Mouse (Mus musculus) cerebellum, adult 9-10 months (tissue): ENCODE results near the gene St8sia4.

Experiments
- DNase-seq: peaks from one replicate; pipeline ENCODE4 v3.0.0; 2022

Gene St8sia4

DNA sequence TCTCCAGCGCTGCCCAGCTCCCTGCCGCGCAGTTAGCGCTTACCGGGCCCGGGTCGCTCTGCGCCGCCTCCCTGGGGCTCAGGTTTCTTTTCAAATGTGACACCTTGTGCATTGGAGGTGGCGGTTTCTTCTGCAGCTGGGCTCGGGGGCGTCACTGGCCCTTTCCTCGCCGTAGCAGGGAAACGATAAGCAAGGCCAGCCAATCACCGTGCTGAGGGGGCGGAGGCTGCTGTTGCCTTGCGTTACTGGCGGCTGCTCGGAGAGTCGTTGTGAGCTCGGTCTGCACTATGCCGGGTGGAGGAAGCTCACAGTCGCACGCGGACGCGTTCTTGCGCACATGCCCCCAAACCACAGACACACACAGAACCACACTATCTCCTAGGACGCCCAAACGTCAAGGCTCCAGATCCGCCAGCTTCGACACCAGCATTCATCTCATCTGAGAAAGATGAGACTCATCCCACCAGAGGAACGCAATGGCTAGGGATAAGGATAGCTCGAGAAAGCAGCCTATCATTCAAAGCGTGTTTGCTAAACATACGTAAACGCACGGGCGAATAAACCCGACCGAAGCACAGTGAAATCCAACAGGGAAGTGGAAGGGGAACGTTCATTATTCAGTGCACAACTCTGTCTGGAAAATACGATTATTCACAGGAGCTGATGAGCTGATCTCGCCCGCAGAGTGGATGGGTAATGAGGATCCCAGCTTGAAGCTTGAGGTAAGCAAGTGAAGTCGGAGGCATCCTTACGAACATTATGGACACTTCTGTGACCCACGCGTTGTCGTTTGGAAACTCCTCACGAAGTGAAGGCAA is at the start of gene St8sia4:
TSS of gene St8sia4 (minus strand) at position 137 of the 818 bp plus-strand sequence.
- peak; percentile 5 for DNase-seq

DNA sequence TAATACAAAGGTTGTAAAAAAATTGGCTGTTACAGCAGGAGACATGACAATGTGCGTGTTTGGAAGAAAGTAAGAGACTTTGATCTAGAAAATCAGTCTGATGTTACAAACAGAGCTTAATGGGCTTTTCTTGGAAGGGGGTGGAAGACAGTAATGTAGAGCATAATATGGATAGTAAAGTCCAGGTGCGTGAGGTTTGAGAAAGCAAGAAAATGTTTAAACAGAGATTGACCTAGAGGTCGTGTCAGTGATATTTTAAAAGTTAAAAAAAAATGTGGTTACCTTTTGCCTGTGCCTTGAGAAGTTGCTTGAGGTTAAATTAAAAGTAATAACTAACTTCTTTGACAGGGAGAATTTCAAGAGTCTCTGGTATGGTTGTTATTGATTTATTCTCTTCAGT is 41.8 kb upstream of the St8sia4 start:
- no peak for DNase-seq

DNA sequence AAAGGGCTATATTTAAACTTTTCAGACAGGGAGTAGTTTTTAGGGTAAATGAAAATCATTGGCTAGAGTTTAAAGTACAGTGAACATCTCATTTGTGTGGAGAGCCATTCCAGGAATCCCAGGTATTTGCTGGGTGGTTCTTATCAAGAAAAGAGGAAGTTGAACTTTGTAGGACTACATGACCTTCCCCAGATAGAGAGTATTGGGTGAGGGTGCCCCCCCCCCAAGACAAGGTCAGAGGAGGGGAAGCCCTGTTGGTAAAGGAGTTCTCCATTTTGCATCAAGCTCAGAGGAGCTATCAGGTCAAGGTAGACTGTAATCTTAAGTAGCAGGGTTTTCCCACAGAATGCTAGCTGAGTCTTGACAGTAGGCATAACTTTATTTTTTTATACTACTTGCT is 32.5 kb upstream of the St8sia4 start:
- DNase-seq, result no peak

DNA sequence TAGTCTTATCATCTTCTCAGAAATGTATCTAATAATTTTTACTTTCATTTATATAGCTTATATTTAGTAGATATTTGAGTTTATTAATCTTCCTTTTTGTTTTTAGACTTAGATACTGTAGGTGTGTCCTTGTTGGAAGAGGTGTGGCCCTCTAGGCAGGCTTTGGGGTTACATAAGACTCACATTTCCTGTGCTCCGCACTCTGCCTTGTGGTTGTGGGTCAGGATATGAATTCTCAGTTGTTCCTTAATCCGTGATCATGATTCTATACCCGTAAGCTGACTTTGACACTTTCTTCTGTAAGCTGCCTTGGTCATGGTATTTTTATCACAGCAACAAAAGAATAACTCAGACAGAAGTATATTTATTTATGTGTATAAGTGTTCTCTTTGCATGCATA is 6.7 kb upstream of the St8sia4 start:
- DNase-seq, result no peak

DNA sequence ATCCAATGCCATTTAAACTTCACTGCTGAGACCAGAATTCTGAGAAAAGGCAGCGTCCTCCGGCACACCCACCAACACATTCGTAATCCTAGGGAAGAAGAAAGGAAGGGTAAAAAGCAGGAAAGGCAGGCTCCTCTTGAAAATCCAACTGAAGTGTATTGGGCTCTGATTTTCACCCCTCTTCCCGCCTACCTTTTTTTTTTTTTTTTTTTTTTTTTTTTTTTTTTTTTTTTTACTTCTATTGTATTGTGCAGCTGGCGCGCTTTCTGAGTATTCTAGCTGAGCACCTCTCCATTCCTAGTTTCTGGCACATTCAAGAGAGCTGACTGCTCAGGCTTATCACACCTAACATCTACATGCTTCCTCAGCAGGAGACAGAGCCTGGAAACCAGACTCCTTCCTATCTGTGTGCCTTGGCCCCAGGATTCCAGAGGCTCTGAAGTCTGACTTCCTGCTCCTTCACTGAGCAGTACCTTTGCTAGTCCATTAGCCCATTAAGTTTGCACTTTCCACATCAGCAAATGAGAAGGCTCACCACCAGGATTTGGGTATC is 958 bp upstream of the St8sia4 start:
- DNase-seq, result no peak

DNA sequence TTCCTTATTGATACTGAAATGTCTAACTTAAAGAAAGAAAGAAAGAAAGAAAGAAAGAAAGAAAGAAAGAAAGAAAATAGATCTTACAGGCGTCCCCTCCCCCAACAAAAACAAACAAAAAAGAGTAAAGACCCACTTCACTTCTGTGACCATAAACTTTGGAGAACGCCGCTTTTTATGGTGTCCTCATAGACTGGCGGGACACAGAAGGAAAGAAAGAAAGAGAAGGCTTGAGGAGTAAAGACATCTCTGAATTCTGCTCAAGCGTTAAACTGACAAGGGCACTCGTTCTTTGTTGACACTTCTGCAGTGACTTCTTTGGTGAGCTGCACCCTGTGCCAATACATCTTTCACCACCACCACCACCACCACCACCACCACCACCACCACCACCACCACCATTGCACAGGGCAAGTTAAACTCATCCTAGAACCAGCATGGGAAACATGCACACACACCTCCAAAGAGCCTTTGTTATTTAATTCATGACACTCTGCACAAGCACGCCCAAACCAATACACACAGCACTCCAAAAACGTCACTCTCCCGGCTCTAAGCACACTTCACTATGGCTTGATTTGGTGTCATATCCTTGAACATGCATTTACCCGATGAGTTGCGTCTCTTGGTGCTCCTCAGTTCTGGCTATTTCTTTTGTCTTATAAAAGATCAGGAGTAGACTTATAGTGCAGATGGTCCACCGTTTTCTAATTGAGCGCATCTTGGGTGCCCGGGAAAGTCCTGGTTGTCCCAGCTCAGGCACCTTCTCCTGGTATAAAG is 640 bp downstream of the St8sia4 start:
- DNase-seq, result no peak

DNA sequence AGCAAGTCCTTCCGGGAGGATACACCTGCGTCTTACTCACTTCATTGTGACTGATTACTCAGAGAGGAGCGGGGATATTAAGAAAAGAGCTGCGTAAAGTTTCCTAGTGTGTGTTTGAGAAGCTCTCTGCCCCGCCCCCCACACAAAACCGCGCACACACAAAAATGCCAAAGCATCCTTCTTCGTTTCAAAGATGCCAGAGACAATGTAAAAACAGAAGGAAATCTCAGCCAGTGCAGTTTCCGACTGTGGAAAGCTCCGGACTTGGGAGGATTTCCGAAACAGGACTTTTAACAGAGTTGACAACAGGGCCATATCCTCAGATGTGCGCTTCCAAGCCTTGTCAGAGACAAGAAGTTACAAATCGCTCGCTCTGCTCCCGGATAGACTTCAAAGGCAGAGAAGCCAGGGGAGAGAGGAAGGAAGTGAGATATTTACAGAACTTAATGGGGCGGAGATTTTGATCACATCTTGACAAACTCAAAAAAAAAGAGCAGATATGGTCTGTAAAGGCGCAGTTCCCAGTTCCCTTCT is 1.4 kb downstream of the St8sia4 start:
- DNase-seq, result no peak

DNA sequence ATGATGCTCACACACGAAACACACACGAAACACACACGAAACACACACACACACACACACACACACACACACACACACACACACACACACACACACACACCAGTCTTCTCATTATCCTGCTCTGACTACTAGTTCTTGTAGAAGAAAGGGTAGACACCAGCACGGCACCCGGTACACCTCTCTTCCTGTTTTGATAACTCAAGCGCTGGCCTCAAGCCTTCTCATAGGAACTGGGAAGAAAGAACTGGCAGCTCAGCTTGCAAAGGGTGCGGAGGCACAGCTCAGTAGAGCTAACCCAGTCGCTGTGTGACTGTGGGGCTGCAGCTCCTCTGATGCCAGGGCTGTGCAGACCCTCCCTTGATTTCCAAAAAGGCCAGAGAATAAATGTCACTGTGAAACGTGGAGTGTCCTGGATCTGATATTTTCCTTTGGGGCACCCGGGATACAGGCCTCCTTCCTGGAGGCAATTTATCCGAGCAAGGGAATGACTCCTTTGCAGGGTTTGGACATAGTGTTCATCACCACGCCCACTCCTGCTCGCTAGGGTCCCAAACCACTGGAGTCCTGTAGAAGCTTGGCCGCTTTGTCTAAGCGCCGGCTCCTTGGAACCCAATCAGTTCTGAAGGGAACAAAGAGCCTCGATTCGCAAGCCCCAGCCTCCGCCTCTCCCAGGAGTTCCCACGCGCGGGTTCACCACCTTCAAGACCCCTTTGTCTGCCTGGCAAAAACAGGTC is 2.2 kb downstream of the St8sia4 start:
- no peak for DNase-seq

DNA sequence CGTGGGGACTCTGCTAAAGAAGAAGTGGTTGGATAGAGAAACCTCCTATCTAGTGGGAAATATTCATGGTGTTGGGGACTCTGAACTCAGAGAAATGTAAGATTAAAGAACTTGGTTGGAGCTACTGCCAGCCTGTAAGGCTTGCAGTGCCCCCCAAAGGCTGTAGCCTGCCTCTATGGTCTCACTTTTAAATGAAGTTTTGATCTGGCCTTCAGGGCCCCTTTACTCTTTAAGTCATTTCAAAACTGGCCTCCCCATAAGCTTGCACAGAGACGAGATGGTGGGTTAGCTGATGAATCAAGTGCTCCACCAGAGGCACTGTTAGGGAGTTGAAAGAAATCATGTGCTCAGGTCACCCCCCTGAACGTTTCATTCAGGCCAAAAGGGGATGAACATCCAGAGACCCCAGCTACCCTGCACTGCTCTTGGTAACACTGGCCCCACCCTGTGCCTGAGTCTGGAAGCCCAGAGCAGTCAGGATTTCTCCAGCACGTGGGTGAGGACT is 3.0 kb downstream of the St8sia4 start:
- DNase-seq, result no peak

DNA sequence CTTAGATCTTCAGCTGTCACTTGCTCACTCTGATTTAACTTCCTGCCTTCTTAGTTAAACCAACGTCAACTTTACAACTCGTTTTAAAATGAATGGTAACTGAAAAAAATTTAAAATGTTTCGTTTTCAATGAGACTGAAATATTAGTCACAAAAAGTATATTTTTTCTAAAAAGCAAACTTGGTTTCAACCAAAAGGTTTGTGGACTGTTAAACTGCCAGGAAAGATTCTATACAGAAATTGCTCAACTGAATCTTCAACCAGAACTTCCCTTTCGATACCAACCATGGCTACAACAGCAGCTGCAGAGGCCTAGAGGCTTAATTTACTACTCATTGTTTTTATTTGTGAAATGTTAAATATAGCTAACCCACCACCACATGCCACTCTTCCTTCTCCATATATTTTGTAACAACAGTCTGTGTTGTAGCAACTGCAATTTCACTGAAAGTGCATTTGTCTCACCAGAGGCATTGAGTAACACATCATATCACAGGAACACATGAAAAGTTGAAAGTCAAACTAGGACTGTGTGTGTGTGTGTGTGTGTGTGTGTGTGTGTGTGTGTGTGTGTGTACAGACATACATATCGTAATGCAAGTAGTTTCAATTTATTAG is 10.2 kb downstream of the St8sia4 start:
- no peak for DNase-seq

DNA sequence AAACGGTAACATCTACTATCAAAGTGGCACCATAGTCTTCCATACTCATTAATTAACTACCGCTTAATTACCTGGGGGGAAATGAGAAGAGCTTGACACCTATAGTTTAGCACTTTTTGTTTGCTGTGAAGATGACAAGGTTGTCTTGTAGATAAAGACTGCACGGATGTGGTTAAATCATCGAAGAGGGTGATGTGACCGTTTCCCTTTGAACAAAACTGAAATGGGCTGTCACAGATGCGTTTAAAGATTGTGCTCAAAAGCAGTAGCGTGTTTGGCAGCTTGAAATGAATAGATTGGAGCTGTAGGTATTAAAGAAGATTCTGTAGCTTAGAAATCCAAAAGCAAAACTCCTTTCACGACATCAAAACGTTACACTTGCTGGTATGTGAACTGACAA is 11.8 kb downstream of the St8sia4 start:
- no peak for DNase-seq

DNA sequence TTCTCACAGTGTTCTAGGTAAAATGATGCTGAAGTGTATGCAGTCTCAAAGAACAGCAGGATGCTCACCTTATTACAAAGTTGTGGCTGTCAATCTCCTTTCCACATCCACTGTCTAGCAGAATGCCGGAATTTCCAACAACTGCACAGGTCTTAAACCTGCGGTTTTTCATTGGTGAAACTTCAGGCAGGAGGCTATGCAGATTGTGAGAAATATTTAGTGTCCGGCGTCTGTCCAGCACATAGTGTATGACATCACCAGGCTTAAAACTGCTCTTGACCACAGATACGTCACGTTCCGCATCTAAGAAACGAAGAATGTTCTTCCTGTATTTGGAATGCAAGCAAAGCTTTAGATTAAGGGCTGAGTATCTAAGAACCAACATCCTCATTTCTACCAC is 13.9 kb downstream of the St8sia4 start:
- no peak for DNase-seq

DNA sequence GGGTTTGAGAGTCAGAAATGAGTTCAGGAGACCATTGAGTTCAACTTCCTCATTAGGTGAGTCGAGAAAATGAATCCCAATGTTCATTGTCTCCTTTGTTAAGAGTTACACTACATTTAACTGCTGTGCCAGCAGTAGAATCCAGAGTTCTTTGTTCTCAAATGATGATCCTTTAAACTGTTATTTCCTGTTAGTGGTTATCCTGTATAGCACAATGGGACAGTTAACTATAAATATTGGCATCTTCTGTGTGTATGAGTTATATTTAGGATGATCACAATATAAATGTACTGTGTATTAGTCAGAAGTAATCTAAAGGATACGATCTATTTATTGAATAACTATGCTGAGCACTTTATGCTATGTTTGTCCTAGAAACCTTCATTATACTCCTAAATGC is 23.1 kb downstream of the St8sia4 start:
- no peak for DNase-seq

DNA sequence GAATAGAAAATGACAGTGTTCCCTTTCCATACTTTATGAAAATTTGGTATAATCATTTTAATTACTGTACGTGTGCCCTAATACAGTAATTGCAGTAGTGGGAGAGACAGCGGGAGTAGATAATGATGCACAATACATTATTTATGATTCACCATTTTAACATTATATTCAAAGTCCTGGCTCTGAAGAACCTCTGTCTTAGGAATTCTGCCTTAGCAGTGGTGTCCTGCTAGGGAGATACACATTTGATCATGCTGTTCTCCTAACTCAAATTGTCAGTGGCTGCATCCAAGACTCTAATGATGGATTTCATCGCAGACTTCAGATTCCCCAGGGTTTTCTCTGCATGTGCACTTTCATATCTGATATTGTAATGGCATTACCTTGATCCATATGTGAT is 28.4 kb downstream of the St8sia4 start:
- no peak for DNase-seq

DNA sequence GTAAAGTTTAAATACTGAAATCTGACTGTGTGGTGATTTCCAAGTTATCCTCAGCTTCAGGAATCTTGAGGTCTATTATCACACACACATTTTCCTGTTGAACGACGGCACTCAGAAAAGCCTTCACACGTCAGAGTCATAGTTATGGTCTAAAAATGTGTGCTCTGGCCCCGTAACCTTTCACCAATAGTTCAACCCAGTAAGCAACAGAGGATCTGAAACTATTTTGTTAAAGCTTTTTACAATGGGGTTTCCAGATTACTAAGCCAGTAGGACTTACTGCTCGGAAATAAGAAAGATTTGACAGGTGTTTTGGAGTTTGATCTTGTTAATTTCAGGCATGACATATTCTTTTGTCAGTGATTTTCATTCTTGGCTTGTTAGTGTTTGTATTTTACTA is 43.0 kb downstream of the St8sia4 start:
- no peak for DNase-seq

DNA sequence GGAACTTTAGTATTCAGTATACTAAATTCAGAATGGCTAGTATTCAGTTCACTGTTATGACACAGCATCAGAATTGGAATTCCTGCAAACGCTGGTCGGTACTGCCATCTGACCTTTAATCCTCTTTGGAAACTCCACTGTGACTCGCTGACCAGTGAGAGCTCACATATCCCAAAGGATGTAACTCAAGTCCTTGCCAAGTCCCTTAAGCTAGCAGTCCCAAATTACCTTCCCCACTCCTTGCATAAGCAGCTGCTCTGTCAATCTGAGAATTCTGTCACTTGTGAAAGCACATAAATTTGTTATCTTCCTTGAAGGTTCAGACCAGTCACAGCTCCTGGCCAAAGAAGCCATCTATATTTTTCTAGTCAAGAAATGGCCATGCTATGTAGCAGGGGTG is 48.7 kb downstream of the St8sia4 start:
- no peak for DNase-seq

DNA sequence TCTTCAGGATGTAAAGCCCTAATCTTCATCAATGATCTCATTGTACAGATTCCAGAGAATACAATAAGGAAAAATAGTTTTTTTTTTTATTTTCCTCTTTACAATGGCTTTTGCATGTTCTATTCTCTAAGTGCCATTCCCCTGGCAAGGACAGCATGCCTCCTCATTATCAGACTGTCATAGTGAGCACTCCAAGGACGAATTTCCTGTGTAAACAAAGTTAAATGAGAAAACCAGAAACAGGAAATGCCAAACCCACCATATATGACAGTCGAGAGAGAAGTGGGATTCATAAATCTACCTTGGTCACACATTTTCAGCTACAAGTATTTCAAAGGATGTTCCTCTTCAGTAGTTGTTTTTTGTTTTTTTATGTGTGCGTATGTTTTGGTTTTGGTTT is 49.2 kb downstream of the St8sia4 start:
- no peak for DNase-seq

DNA sequence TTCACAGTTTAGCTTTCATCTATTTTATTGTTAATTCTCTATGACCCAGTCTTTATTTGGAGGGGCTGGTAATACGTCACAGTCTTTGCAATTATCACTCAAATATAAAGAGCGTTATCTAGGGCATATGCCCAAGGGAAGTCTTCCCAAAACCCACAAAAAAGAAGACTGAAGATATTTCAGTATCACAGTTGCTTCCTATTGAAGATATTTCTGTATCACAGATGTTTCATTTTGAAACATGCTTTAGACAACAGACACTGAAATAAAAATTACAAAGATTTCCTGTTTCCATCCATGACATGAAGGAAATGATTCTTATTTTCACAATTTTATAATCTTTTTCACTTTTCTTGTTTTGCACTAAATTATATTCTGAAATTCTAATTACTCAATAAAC is 57.4 kb downstream of the St8sia4 start:
- DNase-seq, result no peak

DNA sequence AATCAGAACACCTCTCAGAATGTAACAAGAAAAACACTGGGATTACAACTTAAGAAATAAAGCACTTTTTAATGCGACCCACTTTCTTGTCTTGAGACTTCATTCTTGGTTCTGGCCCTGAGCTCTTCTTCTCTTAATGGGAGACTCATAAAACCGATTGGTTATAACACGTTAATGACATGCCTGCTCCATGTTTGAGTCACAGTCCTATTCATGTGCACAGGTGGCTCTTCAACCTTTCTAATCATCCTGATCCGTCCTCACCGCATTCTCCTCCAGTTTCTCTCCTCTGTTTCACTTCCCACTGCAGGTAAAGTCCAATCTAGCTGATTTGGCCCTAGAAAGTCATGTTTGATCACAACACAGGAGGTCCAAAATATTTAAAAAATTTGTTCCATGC is 58.3 kb downstream of the St8sia4 start:
- DNase-seq, result no peak

DNA sequence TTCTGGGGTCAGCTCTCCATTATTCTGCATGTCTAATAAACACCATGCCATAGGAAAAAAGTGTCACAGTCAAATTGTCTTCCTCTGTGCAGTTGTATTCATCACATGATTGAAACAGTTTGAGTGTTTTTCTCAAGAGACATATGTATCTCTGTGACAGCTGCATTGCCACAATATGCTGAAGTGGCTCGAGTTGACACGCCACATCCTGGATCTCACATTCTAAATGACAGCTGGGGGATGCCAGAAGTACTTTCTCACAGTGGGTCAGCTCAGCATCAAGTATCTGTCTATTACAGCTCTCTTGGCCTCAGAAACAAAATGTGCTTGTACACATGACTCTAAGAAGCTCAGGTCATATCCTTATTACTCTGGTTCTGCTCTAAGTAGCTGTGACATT is 61.9 kb downstream of the St8sia4 start:
- no peak for DNase-seq

DNA sequence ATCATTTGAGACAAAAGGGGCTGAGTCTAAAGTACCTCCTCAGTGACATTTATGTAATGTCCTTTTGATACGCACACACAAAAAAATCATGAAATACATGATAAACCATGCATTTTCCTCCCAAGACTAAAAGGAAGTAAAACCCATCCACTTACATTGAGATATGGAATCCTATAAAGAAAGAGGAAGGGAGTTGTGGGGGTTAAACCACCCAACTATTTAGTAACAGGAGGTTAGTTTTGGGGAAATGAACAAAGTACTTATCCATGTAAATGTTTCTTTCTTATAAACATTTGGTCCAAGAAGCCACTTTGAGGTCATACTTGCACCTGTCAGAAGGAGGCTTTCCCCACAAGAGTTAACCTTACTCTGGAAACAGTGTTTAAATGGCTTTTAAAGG is 69.3 kb downstream of the St8sia4 start:
- DNase-seq, result no peak

DNA sequence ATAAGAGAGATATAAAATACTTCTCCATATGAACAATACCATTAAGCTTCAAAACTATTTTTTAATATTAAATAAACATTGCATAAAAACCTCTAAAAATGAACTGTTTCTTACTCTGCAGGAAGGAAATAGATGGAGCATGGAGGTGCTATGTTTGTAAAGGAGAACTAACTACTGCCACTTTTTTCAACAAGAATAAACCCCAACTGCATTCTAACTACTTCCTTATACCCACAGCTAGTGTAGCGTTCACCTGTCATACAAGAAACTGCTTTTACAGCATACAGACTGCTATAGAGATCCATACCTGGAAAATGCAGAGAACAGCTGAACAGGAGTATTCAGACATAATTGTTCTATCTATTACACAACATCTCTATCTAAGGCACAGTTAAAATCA is 70.5 kb downstream of the St8sia4 start:
- DNase-seq, result no peak

DNA sequence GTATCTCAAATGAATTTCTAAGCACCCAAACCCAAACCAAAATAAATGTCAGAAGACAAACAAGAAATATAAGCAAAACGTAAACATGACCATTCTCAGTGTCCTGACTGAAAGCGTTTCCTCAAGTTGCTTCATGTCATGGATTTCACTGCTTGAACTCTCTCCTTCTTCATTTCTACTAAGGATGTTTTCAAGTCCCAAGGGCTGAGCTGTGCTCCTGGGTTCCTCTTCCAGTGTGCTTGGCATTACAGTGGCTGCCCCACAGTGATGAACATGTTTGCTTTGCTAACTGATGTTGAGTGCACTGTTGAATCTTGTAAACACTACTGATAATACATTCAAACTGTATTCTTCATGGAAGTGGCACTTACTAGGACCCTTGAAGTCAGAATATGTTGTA is 76.3 kb downstream of the St8sia4 start:
- no peak for DNase-seq
